29 mouse cellular contexts compared by ENCODE assay signal in the genomic region with DNA sequence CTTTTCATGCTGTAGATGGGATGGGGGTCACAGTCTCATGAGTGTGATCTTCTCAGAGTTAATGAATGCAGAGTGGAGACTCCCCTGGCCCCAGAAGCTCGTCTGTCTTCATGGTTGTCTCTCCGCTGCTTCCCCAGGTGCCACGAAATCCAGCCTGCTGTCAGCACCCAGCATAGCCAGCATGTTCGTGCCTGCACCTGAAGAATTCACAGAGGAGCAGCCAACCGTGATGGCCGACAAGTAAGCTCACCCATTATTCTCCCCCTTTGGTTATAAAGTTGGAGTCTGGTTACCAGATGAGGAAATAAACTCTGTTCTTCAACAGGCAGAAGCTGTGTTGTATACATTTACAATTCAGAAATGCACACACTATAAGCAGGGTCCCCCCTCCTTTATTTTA.
A peak's percentile ranks its signal among the peaks of the same experiment; 100 is the strongest.
DNase-seq lines count a peak whose midpoint lies in the region; ATAC-seq and TF ChIP-seq lines count a peak whose summit lies in the region.
"Had no signal": no experiment of that assay in that cellular context is flagged by ENCODE, and none has a peak within 500 bp of the region (broad histone marks: within the 10 kb centered on the region; RNA-seq: fewer than 3 reads in every experiment).

No protein-coding gene starts in this region.

- DNase-seq in heart, adult 11 months, result peak; percentile 42
- no peak for DNase-seq in heart, postnatal 14 days
- peak; percentile 12 for DNase-seq in kidney, postnatal 10 days
- DNase-seq in kidney, adult 11 months, result no peak
- DNase-seq in A20 (ENCODE audit: low read depth, low spot score), result peak; percentile 38
- no peak for DNase-seq in thymus, postnatal 14 days
- DNase-seq in left cerebral cortex, adult 2 months (ENCODE audit: extremely low spot score in 1 of 2, low spot score in 2 of 2), result no peak
- DNase-seq: adrenal gland, adult 8-10 months; adrenal gland, postnatal 14 days; adrenal gland, postnatal 36 days; B cell, adult 2 months; cerebellum, adult 11-12 months; cerebellum, adult 2 months; cerebellum, adult 9-10 months; cerebellum, postnatal 14 days; cerebellum, postnatal 36 days; embryo, embryonic 11 days had no signal

- H3K27me3 ChIP-seq in embryonic facial prominence, embryonic 13.5 days, result no peaks in the 10 kb centered on the region
- H3K27me3 ChIP-seq: CH12.LX; embryonic facial prominence, embryonic 15.5 days; forebrain, embryonic 12.5 days had no signal

- no peak for TF ChIP-seq CTCF in left cerebral cortex, adult 2 months (IDR thresholded peaks at IDR 0.05)

- H3K4me2 ChIP-seq in embryonic facial prominence, embryonic 13.5 days, result no peak overlapping the region
- H3K4me2 ChIP-seq: embryonic facial prominence, embryonic 15.5 days; forebrain, embryonic 12.5 days had no signal

- intact Hi-C loops in heart, postnatal 14 days (cut with DNase I), result no loop called here
- intact Hi-C loops in left cerebral cortex, adult 2 months (cut with DNase I), result no loop called here

- no peaks in the 10 kb centered on the region for H3K9me3 ChIP-seq in embryonic facial prominence, embryonic 13.5 days
- H3K9me3 ChIP-seq: embryonic facial prominence, embryonic 15.5 days; forebrain, embryonic 10.5 days; forebrain, embryonic 12.5 days had no signal

- no peaks in the 10 kb centered on the region for H3K36me3 ChIP-seq in embryonic facial prominence, embryonic 13.5 days
- H3K36me3 ChIP-seq: embryonic facial prominence, embryonic 15.5 days; forebrain, embryonic 10.5 days; G1E had no signal

- no peak overlapping the region for H3K27ac ChIP-seq in embryonic facial prominence, embryonic 13.5 days
- H3K27ac ChIP-seq in left cerebral cortex, adult 2 months, result no peak overlapping the region
- H3K27ac ChIP-seq: embryonic facial prominence, embryonic 15.5 days; forebrain, embryonic 10.5 days; forebrain, embryonic 12.5 days had no signal

- WGBS in embryonic facial prominence, embryonic 13.5 days, result 50% methylated on average over 6 of the region's 6 CpGs

- ATAC-seq in embryonic facial prominence, embryonic 13.5 days (ENCODE audit: insufficient number of reproducible peaks, insufficient read depth, low FRiP score, low TSS enrichment, low read depth), result peak; percentile 66; the same call in 1 of the 2 replicates
- ATAC-seq: activated CD4-positive, CD25-positive, alpha-beta regulatory T cell, adult 4 months; CD4-positive, CD25-positive, alpha-beta regulatory T cell, adult 4 months; forebrain, embryonic 14.5 days; forebrain, embryonic 16.5 days; Patski had no signal

- no peak overlapping the region for H3K9ac ChIP-seq in embryonic facial prominence, embryonic 13.5 days
- H3K9ac ChIP-seq: embryonic facial prominence, embryonic 15.5 days; forebrain, embryonic 12.5 days had no signal

- H3K4me3 ChIP-seq in embryonic facial prominence, embryonic 13.5 days, result no peak overlapping the region
- no peak overlapping the region for H3K4me3 ChIP-seq in left cerebral cortex, adult 2 months
- H3K4me3 ChIP-seq: embryonic facial prominence, embryonic 15.5 days; erythroblast, embryonic 14.5 days; forebrain, embryonic 10.5 days; forebrain, embryonic 12.5 days had no signal

- no peaks in the 10 kb centered on the region for H3K4me1 ChIP-seq in embryonic facial prominence, embryonic 13.5 days
- H3K4me1 ChIP-seq: embryonic facial prominence, embryonic 15.5 days; forebrain, embryonic 10.5 days; forebrain, embryonic 12.5 days had no signal

Comparison
In these comparisons a context has a peak if more than half of its experiments do, and no peak if none do; other contexts are left out.
1. DNase-seq: peak in heart, adult 11 months (single experiment), kidney, postnatal 10 days (single experiment) and A20 (single experiment); none in heart, postnatal 14 days (0 of 2), kidney, adult 11 months (single experiment), thymus, postnatal 14 days (single experiment) and left cerebral cortex, adult 2 months (0 of 2).